Mouse (Mus musculus) midbrain, embryonic 11.5 days (tissue): Measurements from ENCODE around the gene Slc38a2. TPM values are rescaled to one million over a fixed set of nuclear protein-coding genes. Genes with fewer than 3 reads are reported as not detected.

Experiments used
- polyA plus RNA-seq: library from polyadenylated mRNA; unstranded; fragments of >200 nt; fragmentation: Nextera tagmentation; extraction: Ambion mirVana; gene quantifications from 2 replicates; pipeline ENCODE4 v1.2.1, GENCODE M21; 2014

The Slc38a2 gene
- polyA plus RNA-seq, 1 experiment from 2014 or later = 211 TPM

Other genes starting within 250 kb of the Slc38a2 start
- gene Scaf11, start 238.9 kb downstream of the Slc38a2 start, polyA plus RNA-seq = 101 and 105 TPM in 2 replicates
- 109 TPM in 2 replicates for gene Slc38a1, start 56.8 kb downstream of the Slc38a2 start, polyA plus RNA-seq